Mouse (Mus musculus): ENCODE measurements at regions not wholly inside any gene's neighbourhood (a gene's known extent, or its start where the extent isn't known, plus 50 kb on each side); places are given as distances from the start of the nearest gene placed in this dataset.

DNA sequence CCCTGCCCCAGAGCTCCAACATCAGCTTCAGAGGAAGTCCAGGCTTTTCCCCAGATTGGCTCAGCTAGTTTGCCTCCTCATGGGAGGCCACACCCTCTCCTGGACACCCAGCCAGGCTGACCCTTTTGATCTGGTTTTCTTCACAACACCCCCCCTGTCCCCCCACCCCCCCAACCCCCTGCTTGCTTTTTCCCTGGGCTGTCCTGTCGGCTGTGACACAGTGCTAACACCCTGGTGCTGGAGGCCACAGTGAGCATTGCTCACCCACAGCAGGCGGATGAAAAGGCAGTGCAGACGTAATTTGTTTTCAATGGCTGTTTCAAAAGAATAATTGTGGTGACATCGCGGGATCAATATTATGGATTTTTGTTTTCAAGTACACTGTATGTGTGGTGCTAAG, 333.8 kb upstream of the Zfp507 start:
- TF ChIP-seq CTCF (IDR thresholded peaks at IDR 0.05; ENCODE audit: extremely low read depth, insufficient read depth, low read length) (no peak), POLR2A (IDR thresholded peaks at IDR 0.05; ENCODE audit: extremely low read depth, insufficient read depth, low read length) (no peak)
